Mouse (Mus musculus): ENCODE measurements around the gene Crtam. TPM values are rescaled to one million over a fixed set of nuclear protein-coding genes. Genes with fewer than 3 reads are reported as not detected.

Crtam gene
- polyA plus RNA-seq, 1 experiment from 2014 or later = 0.13 TPM

DNA sequence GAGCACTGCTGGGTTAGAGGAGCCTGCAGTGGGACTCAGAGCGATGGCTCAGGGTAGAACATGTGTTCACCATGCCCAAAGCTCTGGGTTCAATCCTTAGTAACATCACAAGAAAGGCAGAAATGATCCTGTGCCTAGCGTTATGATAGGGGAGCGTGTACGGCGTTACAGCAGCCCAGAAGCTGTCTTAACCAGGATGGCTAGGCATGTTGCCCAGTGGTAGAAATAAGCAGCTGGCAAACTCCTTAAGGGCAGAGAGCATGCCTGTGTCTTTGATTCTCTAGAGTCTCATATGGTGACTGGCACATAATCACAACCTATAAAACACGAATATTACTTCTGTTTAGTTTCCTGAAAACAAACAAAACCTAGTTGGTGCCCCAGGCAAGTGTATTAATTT, 12.9 kb downstream of the Crtam start:
- Histone ChIP-seq H3K36me3 (no peaks in the 10 kb centered on the region), H3K27me3 (ENCODE audit: insufficient read depth, poor library complexity, severe bottlenecking) (peaks cover 13% of the 10 kb centered on the region; the same call in 1 of the 2 replicates), H3K27ac (no peak overlapping the region), H3K4me3 (no peak overlapping the region), H3K4me1 (replicated peaks) (peaks cover 4% of the 10 kb centered on the region; the same call in 1 of the 2 replicates), H3K9me3 (no peaks in the 10 kb centered on the region)
- WGBS = 94% methylated on average over 6 of the region's 6 CpGs
- DNase-seq (ENCODE audit: low spot score) = no peak

DNA sequence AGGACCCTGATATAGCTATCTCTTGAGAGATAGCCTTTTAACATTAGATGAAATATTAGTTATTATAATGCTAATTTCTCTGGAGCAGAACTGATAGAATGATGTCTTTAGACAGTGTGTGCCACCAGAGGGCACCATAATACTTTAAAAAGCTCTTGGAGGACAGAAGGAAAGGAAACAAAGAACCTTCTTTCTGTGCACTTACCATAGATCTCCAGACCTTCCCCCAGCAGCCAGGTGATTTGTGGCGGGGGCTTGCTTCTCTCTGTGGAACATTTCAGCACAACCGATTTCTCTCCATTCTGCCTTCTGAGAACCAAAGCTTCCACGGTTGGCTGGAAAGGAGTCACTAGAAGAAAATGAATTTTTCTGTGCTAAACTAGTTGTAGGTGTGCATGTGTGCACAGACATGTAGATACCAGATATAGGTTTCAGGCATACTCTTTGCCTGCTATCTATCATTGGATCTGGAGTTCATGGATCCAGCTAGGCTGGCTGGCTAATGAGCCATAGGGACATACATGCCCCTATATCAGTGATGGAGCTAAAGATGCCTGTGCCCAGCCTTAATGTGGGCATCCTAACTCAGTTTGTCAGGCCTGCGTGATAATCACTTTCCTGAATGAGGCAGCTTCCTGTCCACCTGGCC, 14.4 kb downstream of the Crtam start:
- peaks cover 4% of the 10 kb centered on the region; the same call in 1 of the 2 replicates for H3K4me1 ChIP-seq (replicated peaks)
- no peak overlapping the region for H3K4me3 ChIP-seq
- 48% methylated on average over 4 of the region's 4 CpGs for WGBS
- H3K9me3 ChIP-seq = no peaks in the 10 kb centered on the region
- peak; percentile 33 for DNase-seq (ENCODE audit: low spot score)
- H3K36me3 ChIP-seq = no peaks in the 10 kb centered on the region
- H3K27ac ChIP-seq = peak overlapping the region; percentile 77
- H3K27me3 ChIP-seq (ENCODE audit: insufficient read depth, poor library complexity, severe bottlenecking) = peaks cover 13% of the 10 kb centered on the region; the same call in 1 of the 2 replicates

DNA sequence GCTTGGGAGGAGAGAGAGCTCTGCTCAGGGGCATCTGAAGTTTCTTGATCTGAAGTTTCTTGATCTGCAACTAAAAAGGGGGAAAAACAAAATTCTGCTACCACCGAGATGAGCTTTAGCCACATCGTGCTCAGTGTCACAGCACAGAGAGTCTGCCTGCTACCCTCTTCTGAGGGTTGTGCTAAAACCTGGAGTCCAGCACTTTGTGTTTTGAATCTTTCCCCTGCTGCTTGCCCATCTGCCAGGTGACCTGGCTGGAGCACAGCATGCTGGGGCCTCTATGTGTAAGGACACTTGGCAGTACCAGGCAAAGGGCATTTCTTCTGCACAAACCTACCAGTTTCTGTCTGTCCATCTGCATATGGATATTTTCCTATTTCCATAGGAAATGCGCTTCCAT, 20.1 kb downstream of the Crtam start:
- Histone ChIP-seq H3K36me3 (no peaks in the 10 kb centered on the region), H3K4me3 (no peak overlapping the region), H3K4me1 (replicated peaks) (no peaks in the 10 kb centered on the region), H3K9me3 (no peaks in the 10 kb centered on the region), H3K27me3 (ENCODE audit: insufficient read depth, poor library complexity, severe bottlenecking) (peaks cover 21% of the 10 kb centered on the region), H3K27ac (no peak overlapping the region)
- DNase-seq (ENCODE audit: low spot score) = no peak
- 74% methylated on average over 3 of the region's 3 CpGs for WGBS

DNA sequence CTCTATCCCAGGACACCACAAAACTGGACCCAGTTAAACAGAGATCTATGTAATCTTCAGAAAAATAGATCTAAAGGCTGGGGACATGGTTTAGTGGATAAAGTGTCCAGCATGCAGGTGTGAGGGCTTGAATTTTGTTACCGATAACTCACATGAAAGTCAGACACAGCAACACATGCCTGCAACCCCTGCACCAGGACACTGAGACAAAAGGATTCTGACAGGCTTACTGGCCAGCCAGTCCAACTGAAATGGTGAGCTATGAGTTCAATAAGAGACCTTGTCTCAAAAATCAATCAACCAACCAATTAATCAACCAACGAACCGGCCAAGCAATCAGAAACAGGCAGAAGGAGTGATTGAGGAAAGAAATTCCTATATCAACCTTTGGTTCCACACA, 20.7 kb downstream of the Crtam start:
- Histone ChIP-seq H3K27ac (no peak overlapping the region), H3K36me3 (no peaks in the 10 kb centered on the region), H3K9me3 (no peaks in the 10 kb centered on the region), H3K27me3 (ENCODE audit: insufficient read depth, poor library complexity, severe bottlenecking) (peaks cover 21% of the 10 kb centered on the region), H3K4me1 (replicated peaks) (no peaks in the 10 kb centered on the region), H3K4me3 (no peak overlapping the region)
- WGBS = 87% methylated on average over 3 of the region's 3 CpGs
- DNase-seq (ENCODE audit: low spot score) = no peak

DNA sequence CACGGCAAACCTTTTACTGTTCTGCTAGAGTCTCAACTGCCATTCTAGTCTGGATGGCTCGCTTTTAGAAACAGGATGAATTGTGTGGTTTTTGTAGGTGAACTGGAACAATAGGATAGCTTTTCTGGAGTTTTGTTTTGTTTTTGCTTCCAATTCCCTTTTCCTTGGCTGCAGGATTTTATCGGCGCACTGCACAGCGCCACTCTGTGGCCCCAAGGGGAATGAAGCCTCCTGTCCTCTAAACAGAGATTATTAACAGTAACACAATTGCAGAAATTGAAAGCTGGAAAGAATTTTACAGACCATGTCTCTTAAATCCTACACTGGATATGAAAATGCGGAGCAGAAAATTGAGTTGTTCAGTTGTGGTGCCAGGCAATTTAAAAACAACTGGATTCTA, 21.9 kb downstream of the Crtam start:
- WGBS = 36% methylated on average over 6 of the region's 6 CpGs
- no peak overlapping the region for H3K4me3 ChIP-seq
- H3K27ac ChIP-seq = no peak overlapping the region
- no peaks in the 10 kb centered on the region for H3K4me1 ChIP-seq (replicated peaks)
- H3K27me3 ChIP-seq (ENCODE audit: insufficient read depth, poor library complexity, severe bottlenecking) = peaks cover 15% of the 10 kb centered on the region
- no peaks in the 10 kb centered on the region for H3K9me3 ChIP-seq
- H3K36me3 ChIP-seq = no peaks in the 10 kb centered on the region
- peak; percentile 23 for DNase-seq (ENCODE audit: low spot score)

DNA sequence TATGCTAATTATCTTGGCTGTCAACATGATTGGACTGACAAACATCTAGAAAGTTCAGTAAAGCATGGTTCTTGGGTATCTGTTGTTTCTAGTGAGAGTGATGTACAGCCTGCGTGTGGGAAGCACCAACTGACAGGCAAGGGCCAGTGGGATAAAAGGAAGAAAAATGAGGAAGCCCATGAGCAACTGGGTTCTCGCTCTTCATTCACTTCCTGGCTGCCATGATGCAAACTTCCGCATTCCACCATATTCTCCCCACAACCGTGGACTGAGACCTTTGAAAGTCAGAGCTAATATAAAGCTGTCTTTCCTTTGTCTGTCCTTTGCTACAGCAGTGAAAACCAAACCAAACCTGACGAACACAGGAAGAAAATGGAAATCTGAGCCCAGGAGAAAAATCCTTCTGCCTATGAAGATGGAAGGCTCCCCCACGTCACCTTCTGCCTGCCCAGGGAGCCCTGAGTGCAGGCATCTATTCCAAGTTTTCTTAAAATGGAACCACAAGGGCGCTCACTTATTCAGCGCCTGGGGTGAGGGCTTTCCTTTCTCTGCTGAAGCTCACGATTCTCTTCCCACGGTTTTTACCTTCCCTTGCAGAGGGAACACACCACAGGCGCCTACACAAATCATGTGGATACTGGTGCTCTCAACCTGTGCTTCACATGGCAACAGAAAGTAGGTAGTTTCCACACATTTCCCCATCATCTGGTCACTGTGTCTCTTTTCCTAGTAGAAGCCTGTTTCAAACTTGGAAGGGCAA, 30.2 kb downstream of the Crtam start:
- 80% methylated on average over 11 of the region's 11 CpGs for WGBS
- no peak overlapping the region for H3K4me3 ChIP-seq
- no peak overlapping the region for H3K27ac ChIP-seq
- H3K9me3 ChIP-seq = no peaks in the 10 kb centered on the region
- DNase-seq (ENCODE audit: low spot score) = no peak
- no peaks in the 10 kb centered on the region for H3K27me3 ChIP-seq (ENCODE audit: insufficient read depth, poor library complexity, severe bottlenecking)
- no peaks in the 10 kb centered on the region for H3K4me1 ChIP-seq (replicated peaks)
- no peaks in the 10 kb centered on the region for H3K36me3 ChIP-seq

DNA sequence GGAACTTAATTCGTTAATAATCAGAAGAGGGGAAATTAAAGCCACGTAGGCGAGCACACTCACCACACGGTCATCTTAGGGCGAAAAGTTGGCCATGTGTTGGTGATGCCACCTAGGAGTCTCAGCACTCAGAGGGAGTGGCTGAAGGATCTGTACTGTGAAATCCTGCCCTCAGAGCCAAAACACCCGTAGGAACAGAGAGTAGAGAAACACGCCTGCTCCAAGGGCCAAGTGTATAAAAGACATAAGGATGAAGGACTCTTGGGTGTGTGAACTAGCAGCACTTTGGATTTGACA, 40.1 kb downstream of the Crtam start:
- Histone ChIP-seq H3K4me3 (peak overlapping the region; percentile 65), H3K4me1 (replicated peaks) (peaks cover 12% of the 10 kb centered on the region), H3K36me3 (no peaks in the 10 kb centered on the region), H3K27me3 (ENCODE audit: insufficient read depth, poor library complexity, severe bottlenecking) (peaks cover 70% of the 10 kb centered on the region), H3K9me3 (no peaks in the 10 kb centered on the region), H3K27ac (0 out of 2 replicates have a peak overlapping the region, but pooled peaks have one; percentile 78)
- peak; percentile 10 for DNase-seq (ENCODE audit: low spot score)
- WGBS = 18% methylated on average over 7 of the region's 7 CpGs

DNA sequence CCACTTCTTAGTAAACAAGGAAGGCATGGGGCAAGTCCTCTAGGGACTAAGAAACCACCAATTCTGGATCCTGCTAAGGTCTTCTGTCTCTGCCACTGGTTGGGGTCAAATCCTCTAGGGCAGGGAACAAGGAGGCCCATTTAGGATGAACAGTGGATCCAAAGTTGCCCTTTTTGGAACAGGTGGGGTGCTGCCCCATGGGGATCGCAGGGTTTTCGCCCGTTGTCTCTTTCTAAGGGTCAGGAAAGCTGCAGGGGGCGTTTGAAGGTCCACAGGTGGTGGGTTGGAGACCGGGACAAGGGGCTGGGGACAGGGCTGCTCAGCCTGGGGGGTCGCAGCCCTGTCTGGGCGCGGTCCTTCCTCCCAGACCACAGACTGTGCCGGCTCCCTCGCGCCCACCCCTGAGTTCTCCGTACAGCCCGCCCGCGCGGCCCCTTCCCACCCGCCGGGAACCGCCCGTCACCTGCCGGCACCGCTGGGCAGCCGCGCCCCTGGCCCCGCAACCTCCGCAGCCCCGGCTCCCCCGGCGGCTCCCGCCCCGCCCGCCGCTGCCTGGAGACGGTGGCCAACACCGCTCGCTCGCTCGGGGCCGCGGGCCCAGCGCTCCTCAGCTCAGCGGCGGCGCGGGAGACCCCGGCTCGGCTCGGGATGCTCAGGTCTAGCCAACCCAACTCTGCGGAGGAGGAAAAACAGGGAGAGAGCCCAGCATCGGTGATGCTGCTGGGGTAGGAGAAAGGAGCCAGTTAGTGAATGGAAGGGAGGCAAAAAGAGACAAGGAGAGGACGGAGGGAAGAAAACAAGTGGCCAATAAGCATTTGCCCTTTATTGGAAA, 40.6 kb downstream of the Crtam start, which contains the start of gene Jhy:
TSS of gene Jhy (minus strand) at position 533 of the 832 bp plus-strand sequence.
- H3K4me3 ChIP-seq = peak within 1 kb of the TSS; percentile 65
- peak; percentile 44 for DNase-seq (ENCODE audit: low spot score)
- no peaks in the 10 kb centered on the region for H3K9me3 ChIP-seq
- H3K27ac ChIP-seq = peak within 1 kb of the TSS; percentile 78
- H3K4me1 ChIP-seq (replicated peaks) = peaks cover 12% of the 10 kb centered on the region
- H3K27me3 ChIP-seq (ENCODE audit: insufficient read depth, poor library complexity, severe bottlenecking) = peaks cover 70% of the 10 kb centered on the region
- H3K36me3 ChIP-seq = no peaks in the 10 kb centered on the region
- WGBS = under 1% methylated on average over 51 of the region's 51 CpGs

DNA sequence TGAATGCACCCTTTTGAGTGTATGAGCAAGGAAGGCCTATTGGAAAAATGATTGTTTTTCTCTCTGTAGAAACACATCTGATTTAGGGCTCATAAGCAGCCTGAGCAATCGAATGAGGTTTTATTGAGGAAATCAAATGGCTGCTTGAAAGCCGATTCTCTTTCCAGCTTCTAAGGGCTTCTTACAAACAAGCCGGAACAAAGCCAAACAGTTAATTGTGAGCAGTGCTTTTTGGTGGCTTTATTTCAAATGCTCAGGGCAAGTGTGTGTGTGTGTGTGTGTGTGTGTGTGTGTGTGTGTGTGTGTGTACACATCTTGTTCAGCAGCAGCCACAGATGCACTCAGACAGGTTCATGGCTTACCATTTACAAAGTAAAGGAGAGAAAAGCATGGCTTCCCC, 43.0 kb downstream of the Crtam start:
- Histone ChIP-seq H3K27me3 (ENCODE audit: insufficient read depth, poor library complexity, severe bottlenecking) (peaks cover 73% of the 10 kb centered on the region), H3K9me3 (no peaks in the 10 kb centered on the region), H3K4me1 (replicated peaks) (peaks cover 12% of the 10 kb centered on the region), H3K4me3 (no peak overlapping the region), H3K27ac (no peak overlapping the region), H3K36me3 (no peaks in the 10 kb centered on the region)
- no peak for DNase-seq (ENCODE audit: low spot score)
- WGBS = 85% methylated on average over 3 of the region's 3 CpGs

DNA sequence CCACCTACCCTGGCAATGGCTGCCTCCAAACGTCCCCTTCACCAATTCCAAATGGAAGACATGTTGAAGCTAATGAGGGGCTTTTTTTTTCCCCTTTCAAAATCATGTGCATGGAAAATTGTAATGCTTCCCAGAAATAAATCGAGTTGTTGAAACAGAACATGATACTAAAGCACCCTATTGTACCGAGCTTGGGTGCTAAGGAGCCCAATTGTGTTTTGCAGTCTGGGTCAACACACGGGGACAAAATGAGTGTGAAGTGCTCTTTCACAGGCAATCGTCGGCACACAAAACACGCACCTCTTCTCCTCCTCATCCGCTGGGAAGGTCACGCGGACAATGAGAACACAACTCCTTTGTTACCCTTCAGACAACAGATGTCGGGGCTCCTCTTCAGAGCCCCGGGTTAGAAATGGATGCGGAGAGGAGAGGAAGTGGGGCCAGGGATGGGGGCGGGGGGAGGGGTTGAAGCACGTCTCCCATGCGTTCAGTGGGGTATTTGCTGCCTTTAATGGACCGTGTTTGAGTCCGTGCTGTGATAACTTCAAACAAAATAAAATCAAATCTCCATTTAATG, 55.3 kb downstream of the Crtam start:
- peaks cover 74% of the 10 kb centered on the region for H3K27me3 ChIP-seq (ENCODE audit: insufficient read depth, poor library complexity, severe bottlenecking)
- peak overlapping the region; percentile 32 for H3K4me3 ChIP-seq
- H3K27ac ChIP-seq = peak overlapping the region; percentile 69
- peaks cover 15% of the 10 kb centered on the region; the same call in 1 of the 2 replicates for H3K4me1 ChIP-seq (replicated peaks)
- WGBS = 30% methylated on average over 18 of the region's 18 CpGs
- DNase-seq (ENCODE audit: low spot score) = peak; percentile 58
- H3K36me3 ChIP-seq = no peaks in the 10 kb centered on the region
- no peaks in the 10 kb centered on the region for H3K9me3 ChIP-seq

DNA sequence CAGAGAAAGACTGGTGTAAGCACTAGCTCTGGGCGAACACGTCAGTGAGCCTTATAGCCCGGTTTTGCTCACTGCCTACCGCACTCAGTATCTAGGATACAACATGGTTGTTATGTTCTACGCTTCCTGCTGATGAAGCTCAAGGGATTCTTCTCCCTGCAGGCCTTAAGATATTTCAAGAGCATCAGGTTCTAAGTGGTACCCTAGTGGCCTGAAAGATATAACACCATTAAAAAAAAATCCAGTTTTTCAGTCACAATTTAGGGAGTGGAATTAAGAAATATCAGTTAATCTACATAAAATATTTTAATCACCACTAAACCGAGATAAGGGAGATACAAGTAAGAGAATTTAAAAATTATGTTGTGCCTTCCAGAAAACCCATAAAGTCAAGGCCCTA, 56.0 kb downstream of the Crtam start:
- Histone ChIP-seq H3K27ac (peak overlapping the region; percentile 69; the same call in 1 of the 2 replicates), H3K27me3 (ENCODE audit: insufficient read depth, poor library complexity, severe bottlenecking) (peaks cover 81% of the 10 kb centered on the region)
- no peak for DNase-seq (ENCODE audit: low spot score)

DNA sequence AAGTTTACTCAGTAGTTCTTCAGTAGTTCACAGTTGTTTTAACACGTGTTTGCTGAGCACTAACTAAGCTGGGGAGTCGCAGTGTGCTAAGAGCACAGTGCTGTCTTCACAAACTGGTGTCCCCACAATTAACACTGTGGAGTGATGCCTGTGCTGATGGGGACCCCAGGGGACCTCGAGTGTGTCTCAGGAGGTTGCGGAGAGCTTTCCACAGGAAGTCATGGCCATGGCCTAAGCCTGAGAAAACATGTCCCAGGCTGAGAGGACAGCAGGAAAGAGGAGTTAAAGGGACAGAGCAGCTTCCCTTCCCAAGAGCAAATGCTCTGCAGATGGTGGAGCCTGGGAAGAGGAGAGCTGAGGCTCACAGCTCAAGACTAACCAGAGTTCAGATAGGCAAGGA, 57.3 kb downstream of the Crtam start:
- Histone ChIP-seq H3K27ac (no peak overlapping the region), H3K27me3 (ENCODE audit: insufficient read depth, poor library complexity, severe bottlenecking) (peaks cover 75% of the 10 kb centered on the region), H3K9me3 (no peaks in the 10 kb centered on the region), H3K36me3 (no peaks in the 10 kb centered on the region), H3K4me1 (replicated peaks) (peaks cover 15% of the 10 kb centered on the region; the same call in 1 of the 2 replicates), H3K4me3 (no peak overlapping the region)
- DNase-seq (ENCODE audit: low spot score) = no peak
- 66% methylated on average over 4 of the region's 4 CpGs for WGBS

More for the DNA sequence above, 56.0 kb downstream of the Crtam start:
- WGBS = 93% methylated on average over 6 of the region's 6 CpGs
- Histone ChIP-seq H3K9me3 (no peaks in the 10 kb centered on the region), H3K4me3 (no peak overlapping the region), H3K4me1 (replicated peaks) (peaks cover 15% of the 10 kb centered on the region; the same call in 1 of the 2 replicates), H3K36me3 (no peaks in the 10 kb centered on the region)

All from hindbrain, embryonic 10.5 days (tissue).